Mouse (Mus musculus) cortical plate, adult 2 months (tissue): ENCODE data around the gene Sephs1. TPM values are rescaled to one million over a fixed set of nuclear protein-coding genes. Genes with fewer than 3 reads are reported as not detected.

Experiments
- H3K27ac ChIP-seq: fragments of 200-500 bp; 2 replicates; pipeline ENCODE4 v1.5.1; 2012; ENCODE audit warnings: low read length, control low read depth, inconsistent platforms; ENCODE audit not compliant: insufficient read depth
- H3K4me1 ChIP-seq: fragments of 200-500 bp; 2 replicates; pipeline ENCODE4 v1.6.1; 2011; ENCODE audit warnings: low read length; ENCODE audit not compliant: control insufficient read depth, insufficient read depth
- H3K4me3 ChIP-seq: fragments of 200-500 bp; 2 replicates; pipeline ENCODE4 v1.5.1; 2011; ENCODE audit warnings: mild to moderate bottlenecking, low read length, control low read depth; ENCODE audit not compliant: insufficient read depth
- CTCF ChIP-seq: fragments of 200-500 bp; IDR thresholded peaks from 2 replicates; pipeline ENCODE4 v1.5.1; 2011; ENCODE audit warnings: mild to moderate bottlenecking, control low read depth, low read length; ENCODE audit not compliant: insufficient read depth; ENCODE audit errors: extremely low read depth
- POLR2A ChIP-seq: fragments of 200-500 bp; IDR thresholded peaks from 2 replicates; pipeline ENCODE4 v1.6.1; 2011; ENCODE audit warnings: mild to moderate bottlenecking, low read length, control low read depth; ENCODE audit not compliant: insufficient read depth; ENCODE audit errors: extremely low read depth
- polyA plus RNA-seq: library from polyadenylated mRNA; depleted of rRNA; stranded (reverse); fragments of >200 nt; gene quantifications from 2 replicates; pipeline ENCODE4 v1.2.3, GENCODE M21; 2012

Gene Sephs1
- polyA plus RNA-seq, 1 experiment: 17.5 TPM

DNA sequence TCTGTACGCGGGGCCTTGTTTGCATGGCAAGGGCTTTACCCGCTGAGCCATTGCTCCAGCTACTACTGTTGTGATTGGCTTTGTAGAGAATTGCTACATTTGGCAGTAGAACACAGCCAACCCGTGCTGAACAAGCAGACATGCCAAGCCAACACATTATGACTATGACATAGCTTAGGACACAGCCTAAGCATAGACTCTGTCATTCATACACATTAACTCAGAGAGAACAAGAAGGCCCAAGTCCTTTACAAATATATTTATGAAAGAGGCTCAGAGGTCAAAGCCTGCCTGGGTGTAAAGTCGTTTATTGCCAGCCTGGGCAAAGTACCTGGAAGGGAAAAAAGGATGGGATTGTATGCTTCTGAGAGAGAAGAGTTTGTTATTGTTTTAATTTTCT lies 21.0 kb downstream of the Sephs1 start:
- peaks cover 1% of the 10 kb centered on the region; the same call in 1 of the 2 replicates for H3K4me1 ChIP-seq
- no peak overlapping the region for H3K4me3 ChIP-seq
- TF ChIP-seq CTCF (no peak), POLR2A (no peak)
- no peak overlapping the region for H3K27ac ChIP-seq

DNA sequence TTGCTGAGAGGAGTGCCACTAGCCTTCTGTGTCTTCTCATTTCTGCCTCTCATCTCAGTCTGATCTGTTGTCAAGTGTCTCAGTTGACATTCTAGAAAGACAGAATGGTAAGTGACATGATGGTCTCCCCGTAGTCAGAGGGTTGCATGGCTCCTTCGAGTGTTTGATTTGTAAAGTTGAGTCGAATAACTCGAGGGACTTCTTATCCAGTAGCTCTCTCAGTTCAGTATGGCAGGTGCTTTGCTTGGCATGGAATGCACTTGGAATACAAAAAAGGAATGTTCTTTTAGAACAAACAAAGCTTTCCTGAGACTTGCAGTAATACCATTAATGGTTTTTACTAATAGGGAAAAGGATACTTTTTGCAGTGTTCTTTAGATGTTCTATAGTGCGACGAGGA lies 25.8 kb downstream of the Sephs1 start:
- TF ChIP-seq CTCF (no peak), POLR2A (no peak)
- H3K4me1 ChIP-seq: peaks cover 1% of the 10 kb centered on the region; the same call in 1 of the 2 replicates
- H3K27ac ChIP-seq: no peak overlapping the region
- H3K4me3 ChIP-seq: no peak overlapping the region

DNA sequence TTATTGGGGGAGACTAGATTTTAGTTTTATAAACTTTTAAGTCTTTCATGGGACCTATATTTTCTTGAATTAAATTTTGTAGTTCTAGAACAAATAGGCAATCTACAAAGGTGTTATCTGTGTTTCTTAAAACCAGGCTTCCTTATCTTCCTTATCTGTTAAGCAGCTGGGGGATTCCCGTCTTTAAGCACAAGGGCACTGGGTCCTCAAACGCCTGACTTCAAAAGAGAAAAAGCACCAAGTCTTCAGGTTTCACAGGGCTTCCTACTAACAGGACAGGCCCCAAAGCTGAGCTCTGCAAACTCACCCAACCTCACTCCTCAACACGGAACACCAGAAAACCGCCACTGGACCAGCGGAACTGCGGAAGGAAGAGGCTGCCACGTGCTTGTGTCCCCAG lies 26.6 kb downstream of the Sephs1 start:
- Histone ChIP-seq H3K4me3 (no peak overlapping the region), H3K27ac (no peak overlapping the region), H3K4me1 (peaks cover 1% of the 10 kb centered on the region; the same call in 1 of the 2 replicates)
- TF ChIP-seq POLR2A: no peak
- TF ChIP-seq CTCF: no peak

DNA sequence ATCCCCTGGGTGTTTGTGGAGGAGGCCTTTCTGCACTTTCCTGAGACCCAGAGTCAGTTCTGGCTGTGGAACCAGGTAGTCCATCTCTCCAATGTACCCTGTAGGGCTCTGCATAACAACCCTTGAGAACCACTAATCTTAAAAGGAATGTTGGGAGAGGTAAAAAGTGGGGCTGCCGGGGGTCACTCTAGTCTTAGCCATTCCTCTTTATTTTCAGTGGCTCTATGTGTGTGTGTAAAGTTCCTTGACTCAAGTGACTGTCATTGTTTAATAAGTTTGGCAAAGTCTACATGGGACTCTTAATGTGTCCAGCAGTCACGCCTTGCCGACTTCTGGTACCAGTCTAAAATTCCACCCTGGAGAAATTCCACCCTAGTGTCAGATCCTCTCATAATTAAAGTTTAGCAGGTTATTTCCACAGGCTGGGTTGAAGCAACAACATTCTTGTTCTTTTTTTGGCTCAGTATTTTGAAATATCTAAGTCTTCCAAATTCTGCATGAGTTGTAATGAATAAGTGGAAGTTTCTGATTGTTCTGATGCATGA lies 27.5 kb downstream of the Sephs1 start:
- H3K27ac ChIP-seq: no peak overlapping the region
- TF ChIP-seq CTCF: no peak
- TF ChIP-seq POLR2A: no peak
- H3K4me1 ChIP-seq: peaks cover 1% of the 10 kb centered on the region; the same call in 1 of the 2 replicates
- no peak overlapping the region for H3K4me3 ChIP-seq

DNA sequence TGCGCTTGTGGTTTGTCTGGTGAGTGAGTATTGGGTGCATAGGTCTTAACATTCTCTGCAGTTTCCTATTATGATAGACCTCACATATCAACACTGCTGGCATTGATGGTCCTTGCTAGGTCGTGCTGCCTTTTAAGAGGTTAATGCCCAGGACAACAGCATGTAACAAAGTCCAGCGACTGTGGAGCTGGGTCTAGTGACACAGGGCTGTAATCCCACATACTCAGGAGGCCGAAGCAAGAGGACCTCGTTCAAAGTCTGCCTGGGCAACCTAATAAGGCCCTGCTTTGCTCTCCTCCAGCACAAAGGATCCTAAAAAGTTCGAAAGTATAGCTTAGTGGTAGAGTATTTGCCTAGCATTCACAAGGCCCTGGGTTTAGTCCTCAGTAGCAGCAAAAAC lies 28.5 kb downstream of the Sephs1 start:
- Histone ChIP-seq H3K4me1 (no peaks in the 10 kb centered on the region; the same call in 1 of the 2 replicates), H3K27ac (no peak overlapping the region), H3K4me3 (no peak overlapping the region)
- TF ChIP-seq CTCF (no peak), POLR2A (no peak)

DNA sequence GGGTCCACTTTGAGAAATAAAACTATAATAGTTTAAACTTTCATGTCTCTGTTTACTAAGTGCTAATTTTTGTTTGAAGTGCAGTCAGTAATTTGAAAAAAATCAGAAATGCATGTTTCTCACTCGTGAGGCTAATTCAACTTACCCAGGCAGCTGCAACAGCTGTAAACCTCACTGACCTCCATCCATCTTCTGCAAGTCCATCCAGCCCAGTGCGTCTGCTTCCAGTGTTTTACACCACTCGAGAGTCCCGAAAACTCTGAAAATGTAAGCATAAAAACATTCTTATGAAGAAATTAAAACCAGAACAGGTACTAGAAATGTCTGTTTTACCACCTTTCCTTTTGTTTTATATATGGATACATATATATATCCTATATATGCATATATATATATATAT lies 29.2 kb downstream of the Sephs1 start:
- no peak overlapping the region for H3K27ac ChIP-seq
- H3K4me3 ChIP-seq: no peak overlapping the region
- TF ChIP-seq POLR2A: no peak
- no peak for TF ChIP-seq CTCF
- H3K4me1 ChIP-seq: no peaks in the 10 kb centered on the region

DNA sequence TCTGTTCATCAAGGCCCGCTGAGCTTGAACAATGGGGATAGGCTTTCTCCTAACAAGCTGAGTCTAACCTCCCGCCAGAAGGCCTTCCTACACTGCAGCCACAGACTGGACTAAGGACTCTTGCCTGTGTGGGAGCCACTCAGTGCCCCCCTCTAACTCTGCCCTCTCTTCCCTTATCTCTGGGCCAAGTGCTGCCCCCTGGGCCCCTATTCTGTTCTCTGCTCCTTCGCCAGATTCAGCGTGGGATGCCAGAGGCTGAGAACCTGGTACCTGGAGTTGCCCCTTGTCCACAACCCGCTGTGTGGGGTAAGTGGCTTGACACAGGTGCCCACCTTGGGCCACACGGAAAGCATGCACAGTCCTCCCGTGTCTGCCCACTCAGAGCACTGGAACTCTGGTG lies 32.6 kb downstream of the Sephs1 start:
- H3K4me1 ChIP-seq: peaks cover 2% of the 10 kb centered on the region; the same call in 1 of the 2 replicates
- no peak overlapping the region for H3K27ac ChIP-seq
- H3K4me3 ChIP-seq: no peak overlapping the region
- TF ChIP-seq CTCF (no peak), POLR2A (no peak)

DNA sequence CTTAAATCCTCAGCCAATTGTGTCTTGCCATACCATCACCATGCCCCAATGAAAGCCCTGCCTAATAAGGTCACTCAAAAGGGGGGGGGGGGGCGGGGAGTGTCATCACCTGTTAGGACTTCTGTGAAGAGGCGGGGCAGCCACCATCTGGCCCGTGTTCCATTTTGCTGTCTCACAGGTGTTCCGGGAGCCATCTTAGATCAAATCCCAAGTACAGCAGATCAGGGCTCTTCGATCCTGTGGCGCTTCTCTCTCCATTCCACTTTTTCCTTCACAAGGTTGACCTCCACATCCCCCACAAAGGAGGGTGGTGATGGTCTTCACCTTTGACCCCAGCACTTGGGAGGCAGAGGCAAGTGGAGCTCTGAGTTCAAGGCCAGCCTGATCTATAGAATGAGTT lies 34.7 kb downstream of the Sephs1 start:
- no peak overlapping the region for H3K4me3 ChIP-seq
- TF ChIP-seq POLR2A (no peak), CTCF (no peak)
- peaks cover 2% of the 10 kb centered on the region; the same call in 1 of the 2 replicates for H3K4me1 ChIP-seq
- H3K27ac ChIP-seq: no peak overlapping the region

DNA sequence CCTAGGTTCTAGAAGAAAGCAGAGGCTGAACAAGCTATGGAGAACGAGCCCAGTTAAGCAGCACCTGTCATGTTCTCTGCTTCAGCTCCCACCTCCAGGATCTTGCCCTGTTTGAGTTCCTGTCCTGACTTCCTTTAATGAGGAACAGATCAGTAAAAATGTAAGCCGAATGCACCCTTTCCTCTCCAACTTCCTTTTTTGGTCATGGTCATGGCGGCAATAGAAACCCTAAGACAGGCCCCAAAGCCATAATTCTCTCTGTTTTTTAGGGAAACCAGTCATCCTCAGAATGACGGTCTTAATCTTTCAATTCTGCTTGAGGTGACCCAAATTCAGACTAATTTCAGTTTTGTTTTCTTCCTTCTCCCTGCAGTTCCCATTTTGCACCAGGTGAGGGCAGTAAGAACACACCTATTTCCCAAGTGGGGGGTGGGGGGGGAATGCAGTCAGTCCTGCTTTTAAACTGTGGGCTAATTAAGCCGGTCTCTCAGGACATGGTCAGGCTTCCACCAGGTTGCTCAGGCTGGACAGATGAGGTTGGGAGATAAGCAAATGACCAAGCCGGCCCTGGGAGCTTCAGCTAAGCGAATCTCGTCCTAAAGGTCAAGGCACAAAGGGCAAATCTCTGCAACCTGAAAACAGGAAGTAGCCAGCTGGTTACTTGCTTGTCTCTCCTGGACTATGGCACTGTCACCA lies 36.1 kb downstream of the Sephs1 start:
- Histone ChIP-seq H3K4me3 (no peak overlapping the region), H3K4me1 (peaks cover 2% of the 10 kb centered on the region; the same call in 1 of the 2 replicates), H3K27ac (no peak overlapping the region)
- TF ChIP-seq CTCF: peak; percentile 77
- no peak for TF ChIP-seq POLR2A
